Mouse (Mus musculus): ENCODE measurements around the gene Igsf6.

DNA sequence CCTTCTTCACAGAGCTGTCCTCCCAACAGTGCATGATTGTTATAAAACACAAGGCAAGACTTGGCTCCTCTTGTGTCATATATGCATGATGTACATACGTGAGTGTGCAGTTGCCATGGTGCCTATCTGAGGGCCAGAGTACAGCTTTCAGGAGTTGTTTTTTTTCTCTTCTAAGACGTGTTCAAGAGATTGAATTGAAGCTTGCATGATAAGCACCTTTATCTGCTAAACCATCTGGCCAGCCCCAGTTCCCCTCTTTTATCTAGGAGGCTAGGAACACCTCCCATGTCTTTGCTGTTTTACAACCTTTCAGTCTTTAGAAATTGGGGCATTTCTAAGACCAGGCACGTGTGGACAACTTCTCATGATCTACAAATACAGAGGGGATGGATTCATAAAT is 37.4 kb upstream of the Igsf6 start:
- TF ChIP-seq CTCF (conservative IDR thresholded peaks at IDR 0.05; ENCODE audit: low read length) = no peak
- no peak for TF ChIP-seq NANOG (IDR thresholded peaks at IDR 0.05; ENCODE audit: borderline replicate concordance, low read length)
- no peak for TF ChIP-seq POU5F1 (IDR thresholded peaks at IDR 0.05; ENCODE audit: borderline replicate concordance, low read length)

Data from E14TG2a.4 (cell line).